Mouse (Mus musculus) gastrocnemius, adult 2 months (tissue): ENCODE measurements at regions not wholly inside any gene's neighbourhood (a gene's known extent, or its start where the extent isn't known, plus 50 kb on each side); places are given as distances from the start of the nearest gene placed in this dataset.
A peak's percentile ranks its signal among the peaks of the same experiment; 100 is the strongest.

Experiments
- DNase-seq: peaks from one replicate; pipeline ENCODE4 v3.0.0; 2022
- H3K27ac ChIP-seq: fragments of 200-600 bp; 2 replicates; pipeline ENCODE4 v1.8.1; 2022; ENCODE audit warnings: mild to moderate bottlenecking
- H3K4me3 ChIP-seq: fragments of 200-600 bp; 2 replicates; pipeline ENCODE4 v1.8.1; 2022; ENCODE audit warnings: mild to moderate bottlenecking, moderate library complexity
- CTCF ChIP-seq: fragments of 200-600 bp; IDR thresholded peaks from 2 replicates; pipeline ENCODE4 v1.8.1; 2022; ENCODE audit warnings: antibody characterized with exemption, mild to moderate bottlenecking, moderate library complexity
- intact Hi-C: fragments of 180-260 bp; cut with DNase I; formaldehyde crosslinking; loops from one replicate; pipeline ENCODE4 v1.15.1; 2025

- Histone ChIP-seq H3K27ac (no peak overlapping the region), H3K4me3 (no peak overlapping the region)
- intact Hi-C loops: no loop called here
- DNase-seq: no peak
- no peak for TF ChIP-seq CTCF
Observed at GRCm38 (mm10) chr5:51935391-51936354, 254.6 kb downstream of the Dhx15 start.

GRCm38 (mm10) chr5:51934910-51935309, 255.4 kb downstream of the Dhx15 start:
- intact Hi-C loops: no loop called here
- no peak overlapping the region for H3K27ac ChIP-seq
- no peak for TF ChIP-seq CTCF
- H3K4me3 ChIP-seq: no peak overlapping the region
- no peak for DNase-seq

- Histone ChIP-seq H3K27ac (no peak overlapping the region), H3K4me3 (no peak overlapping the region)
- intact Hi-C loops: no loop called here
- no peak for DNase-seq
- no peak for TF ChIP-seq CTCF
Observed at GRCm38 (mm10) chr5:51933331-51933730, 257.0 kb downstream of the Dhx15 start.

- H3K4me3 ChIP-seq: no peak overlapping the region
- DNase-seq: no peak
- intact Hi-C loops: no loop called here
- TF ChIP-seq CTCF: no peak
- H3K27ac ChIP-seq: no peak overlapping the region
Observed at GRCm38 (mm10) chr5:51930416-51930815, 259.9 kb downstream of the Dhx15 start.

GRCm38 (mm10) chr5:51928801-51929200, 261.5 kb downstream of the Dhx15 start:
- Histone ChIP-seq H3K27ac (no peak overlapping the region), H3K4me3 (no peak overlapping the region)
- intact Hi-C loops: no loop called here
- no peak for TF ChIP-seq CTCF
- DNase-seq: no peak

GRCm38 (mm10) chr5:51923417-51923816, 266.9 kb downstream of the Dhx15 start:
- H3K27ac ChIP-seq: no peak overlapping the region
- DNase-seq: no peak
- no peak overlapping the region for H3K4me3 ChIP-seq
- no peak for TF ChIP-seq CTCF
- intact Hi-C loops: no loop called here

GRCm38 (mm10) chr5:51922973-51923372, 267.3 kb downstream of the Dhx15 start:
- no peak for DNase-seq
- H3K27ac ChIP-seq: no peak overlapping the region
- H3K4me3 ChIP-seq: no peak overlapping the region
- no peak for TF ChIP-seq CTCF
- intact Hi-C loops: no loop called here

- no peak for TF ChIP-seq CTCF
- intact Hi-C loops: no loop called here
- Histone ChIP-seq H3K4me3 (no peak overlapping the region), H3K27ac (no peak overlapping the region)
- no peak for DNase-seq
Observed at GRCm38 (mm10) chr5:51922494-51922893, 267.8 kb downstream of the Dhx15 start.

- DNase-seq: no peak
- Histone ChIP-seq H3K27ac (no peak overlapping the region), H3K4me3 (no peak overlapping the region)
- intact Hi-C loops: no loop called here
- no peak for TF ChIP-seq CTCF
Observed at GRCm38 (mm10) chr5:51917812-51918448, 272.4 kb downstream of the Dhx15 start.

- intact Hi-C loops: loop anchor here (5.0 kb wide), 1 partner anchor 33 kb away; no protein-coding TSS in a partner anchor
- TF ChIP-seq CTCF: no peak
- DNase-seq: no peak
- Histone ChIP-seq H3K4me3 (no peak overlapping the region), H3K27ac (no peak overlapping the region)
Observed at GRCm38 (mm10) chr5:51914731-51915130, 275.6 kb downstream of the Dhx15 start.

- TF ChIP-seq CTCF: peak; percentile 68
- intact Hi-C loops: loop anchor here (5.0 to 10.0 kb wide), 2 partner anchors 153 to 344 kb away; partner anchors contain the start of gene Ppargc1a
Observed at GRCm38 (mm10) chr5:51908861-51909260, 281.5 kb downstream of the Dhx15 start.

GRCm38 (mm10) chr5:51906315-51907109, 283.8 kb downstream of the Dhx15 start:
- intact Hi-C loops: loop anchor here (5.0 to 10.0 kb wide), 2 partner anchors 156 to 342 kb away; partner anchors contain the start of gene Ppargc1a
- TF ChIP-seq CTCF: no peak
- Histone ChIP-seq H3K4me3 (no peak overlapping the region), H3K27ac (no peak overlapping the region)
- DNase-seq: no peak

More at GRCm38 (mm10) chr5:51908861-51909260, 281.5 kb downstream of the Dhx15 start:
- peak overlapping the region; percentile 54 for H3K27ac ChIP-seq
- DNase-seq: peak; percentile 29
- peak overlapping the region; percentile 24 for H3K4me3 ChIP-seq
